Mouse (Mus musculus) common myeloid progenitor, adult 5-6 weeks (primary cell): ENCODE results near the gene Pigq. TPM values are rescaled to one million over a fixed set of nuclear protein-coding genes. Genes with fewer than 3 reads are reported as not detected.

Source experiments
- ATAC-seq: replicated peaks from 2 replicates; pipeline ENCODE4 v1.8.0; 2016; ENCODE audit warnings: low read depth, mild to moderate bottlenecking, moderate TSS enrichment, inconsistent platforms; ENCODE audit not compliant: poor library complexity, severe bottlenecking
- total RNA-seq: library from RNA; stranded (forward); fragments of 200-1000, 187-1606 nt; gene quantifications from 2 replicates; pipeline ENCODE4 v1.2.3, GENCODE M21; 2017

Gene Pigq
- total RNA-seq, 1 experiment from 2014 or later: 50.4 TPM

- ATAC-seq: no peak
Measured at GRCm38 (mm10) chr17:25959630-25960467, 15.1 kb upstream of the Pigq start.

DNA sequence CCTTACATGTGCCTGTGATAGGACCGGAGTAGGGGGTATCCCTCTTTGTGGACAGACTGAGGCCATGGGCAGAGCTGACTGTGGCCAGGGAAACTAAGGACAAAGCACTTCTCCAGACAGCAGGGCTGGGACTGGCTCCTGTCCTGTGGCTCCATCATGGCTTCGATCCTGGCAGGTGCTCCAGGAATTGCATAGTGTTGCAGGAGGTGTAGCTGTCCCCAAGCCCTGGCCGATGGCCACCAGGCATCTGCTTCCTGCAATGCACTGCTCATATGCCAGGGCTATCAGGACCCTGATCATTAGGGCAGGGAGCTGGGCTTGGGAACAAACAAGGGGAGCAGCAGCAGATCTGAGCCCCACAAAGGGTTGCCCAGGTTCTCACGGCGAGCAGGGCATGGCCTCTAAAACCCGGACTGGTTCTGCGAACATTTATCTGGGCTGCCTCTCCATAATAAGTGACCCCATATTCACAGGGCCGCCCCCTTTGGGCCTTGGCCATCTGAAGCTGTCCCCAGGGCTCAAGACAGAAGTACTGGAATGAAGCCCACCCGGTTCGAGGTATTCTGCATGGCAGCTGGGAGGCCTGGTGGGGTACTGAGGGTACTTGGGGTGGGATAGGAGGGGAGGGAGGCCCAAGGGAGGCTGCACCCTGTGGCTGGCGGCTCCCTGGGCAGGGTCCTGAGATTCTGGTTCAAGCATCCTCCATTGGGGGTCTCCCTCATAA lies 14.2 kb upstream of the Pigq start:
- ATAC-seq: no peak

DNA sequence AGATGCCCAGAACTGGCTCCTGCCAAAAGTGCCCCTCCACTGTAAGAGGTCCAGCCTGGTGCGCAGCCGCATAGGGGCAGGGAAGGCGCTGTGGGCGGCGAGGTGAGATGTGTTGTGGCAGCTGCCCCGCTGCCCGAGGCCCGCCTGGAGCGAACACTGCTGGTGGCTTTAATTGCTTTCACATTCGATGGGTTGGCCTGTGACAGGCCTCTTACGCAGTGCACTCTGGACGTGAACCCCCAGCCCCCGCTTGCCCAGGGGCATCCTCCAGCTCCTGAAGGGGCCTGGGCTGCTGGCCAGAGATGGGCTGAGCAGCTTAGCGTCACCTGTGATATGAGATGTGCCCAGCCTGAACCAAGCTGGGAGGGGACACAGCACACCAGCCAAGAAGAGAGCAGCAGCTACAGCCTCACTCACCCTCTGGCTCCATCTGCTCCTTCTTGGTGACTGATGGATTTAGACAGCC lies 12.9 kb upstream of the Pigq start:
- ATAC-seq: no peak

- ATAC-seq: no peak
Measured at GRCm38 (mm10) chr17:25956631-25957030, 11.9 kb upstream of the Pigq start.

- no peak for ATAC-seq
Measured at GRCm38 (mm10) chr17:25956201-25956600, 11.5 kb upstream of the Pigq start.

DNA sequence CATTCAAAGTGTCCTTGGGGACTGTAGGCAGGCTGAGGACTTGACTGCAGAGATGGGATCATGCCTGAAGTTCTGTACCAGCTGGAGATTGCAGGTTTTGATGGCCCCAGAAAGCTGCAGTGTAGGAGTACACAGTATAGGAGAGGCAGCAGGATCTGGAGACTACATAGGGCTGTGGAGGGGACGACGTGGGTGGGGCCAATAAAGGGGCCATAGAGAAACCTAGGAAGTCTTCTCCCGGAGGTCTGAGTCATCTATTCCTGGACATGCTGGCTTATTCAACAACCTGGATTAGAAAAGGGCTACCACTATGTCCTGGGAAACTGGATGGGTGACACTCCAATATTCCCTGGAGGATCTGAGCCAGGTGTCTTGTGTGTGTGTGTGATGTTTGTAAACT lies 11.0 kb upstream of the Pigq start:
- ATAC-seq: no peak

GRCm38 (mm10) chr17:25954671-25955070 lies 9.9 kb upstream of the Pigq start:
- ATAC-seq: no peak

GRCm38 (mm10) chr17:25953161-25953560 lies 8.4 kb upstream of the Pigq start:
- ATAC-seq: no peak

- no peak for ATAC-seq
Measured at GRCm38 (mm10) chr17:25951803-25952623, 7.3 kb upstream of the Pigq start, which contains the start of gene A930017K11Rik. Gene A930017K11Rik (minus strand): TSS chr17:25952565.

- no peak for ATAC-seq
Measured at GRCm38 (mm10) chr17:25951225-25951802, 6.6 kb upstream of the Pigq start.

GRCm38 (mm10) chr17:25950706-25951105 lies 6.0 kb upstream of the Pigq start:
- no peak for ATAC-seq

GRCm38 (mm10) chr17:25949981-25950380 lies 5.2 kb upstream of the Pigq start:
- ATAC-seq: no peak

GRCm38 (mm10) chr17:25948051-25948450 lies 3.3 kb upstream of the Pigq start:
- ATAC-seq: no peak

DNA sequence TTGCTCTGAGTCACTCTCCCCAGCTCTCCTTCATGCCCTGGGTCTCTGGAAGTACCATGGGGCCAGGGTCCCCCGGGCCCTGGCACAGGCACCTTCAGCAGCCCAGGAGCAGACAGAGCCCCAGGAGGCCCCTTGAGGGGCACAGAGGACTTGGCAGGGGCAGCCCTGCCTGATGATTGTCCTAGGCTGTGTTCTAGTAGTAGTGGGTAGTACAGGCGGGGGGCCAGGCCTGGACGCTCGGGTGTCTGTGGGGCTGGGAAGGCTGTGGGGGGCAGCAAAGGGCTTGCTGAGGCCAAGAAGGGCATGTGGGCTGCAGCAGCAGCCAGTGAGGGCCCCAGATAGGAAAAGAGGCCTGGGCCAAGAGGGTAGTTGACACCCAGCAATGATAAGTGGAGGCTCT lies 2.8 kb upstream of the Pigq start:
- no peak for ATAC-seq

- no peak for ATAC-seq
Measured at GRCm38 (mm10) chr17:25946891-25947290, 2.2 kb upstream of the Pigq start.

DNA sequence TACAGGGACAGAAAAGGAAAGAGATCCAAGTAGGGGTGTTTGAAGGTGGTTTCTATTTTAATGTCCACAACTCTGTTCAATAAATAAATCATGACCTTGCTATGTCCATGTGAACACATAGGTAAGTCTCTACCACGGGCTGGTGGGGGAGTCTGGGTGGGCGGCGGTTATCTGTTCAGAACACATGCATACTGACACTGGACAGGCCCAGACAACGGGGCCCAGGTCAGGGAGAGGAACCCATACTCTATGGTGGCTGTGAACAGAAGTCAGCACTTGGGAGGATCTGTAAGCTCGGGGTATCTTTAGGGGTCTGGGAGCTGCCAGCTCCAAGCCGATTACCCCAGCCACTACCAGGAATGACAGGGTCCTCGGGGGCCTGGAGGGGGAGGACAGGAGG lies 1.6 kb upstream of the Pigq start:
- no peak for ATAC-seq

DNA sequence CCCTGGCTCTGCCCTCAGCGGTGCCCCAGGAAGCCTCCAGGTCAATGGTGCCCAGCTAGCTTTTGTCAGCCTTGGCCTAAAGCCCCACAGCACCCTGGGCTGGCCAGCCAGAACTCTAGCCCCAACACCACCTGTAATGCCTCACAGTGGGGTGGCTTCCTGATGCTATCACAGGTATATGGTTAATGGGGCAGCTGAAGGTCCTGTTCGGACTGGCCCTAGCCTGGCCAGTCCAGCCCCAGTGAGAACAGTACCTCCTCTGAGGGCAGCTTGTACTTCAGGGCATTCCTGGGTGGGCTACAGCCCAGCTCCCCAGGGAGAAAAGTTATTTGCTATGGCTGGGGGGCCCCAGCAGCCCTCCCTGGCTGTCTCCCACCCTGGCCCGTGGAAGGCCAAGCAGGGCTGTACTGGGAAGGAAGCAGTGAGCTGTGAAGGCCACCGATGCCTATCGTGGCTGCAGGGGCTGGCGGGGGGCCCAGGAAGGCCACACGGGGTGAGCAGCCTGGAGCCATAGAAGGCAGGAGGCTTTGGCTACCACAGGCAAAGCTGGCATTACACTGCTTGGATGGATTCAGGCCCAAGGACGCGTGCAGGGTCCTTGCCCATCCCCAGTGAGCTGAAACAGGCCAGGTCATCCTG lies 900 bp upstream of the Pigq start:
- ATAC-seq: no peak

GRCm38 (mm10) chr17:25943769-25944168 lies 967 bp downstream of the Pigq start:
- ATAC-seq: no peak

- ATAC-seq: no peak
Measured at GRCm38 (mm10) chr17:25943221-25943620, 1.5 kb downstream of the Pigq start.
